Mouse (Mus musculus): ENCODE results near the gene Sf3b6. TPM values are rescaled to one million over a fixed set of nuclear protein-coding genes. Genes with fewer than 3 reads are reported as not detected.
"Not testable (repeated sequence)": the region's sequence is repeated elsewhere in the genome, so short reads cannot be mapped to it uniquely, and the experiment has no call there.

The Sf3b6 gene
- polyA plus RNA-seq, 1 experiment from 2014 or later, result 245 TPM

GRCm38 (mm10) chr12:4781725-4782404 is 35.5 kb upstream of the Sf3b6 start:
- not testable (repeated sequence) for H3K9ac ChIP-seq (ENCODE audit: low read depth, low read length); H3K4me3 ChIP-seq (ENCODE audit: low read depth, low read length); H3K27ac ChIP-seq (replicated peaks; ENCODE audit: low read depth, low read length); H3K27me3 ChIP-seq (replicated peaks; ENCODE audit: control insufficient read depth, insufficient read depth, low read length); ATAC-seq (ENCODE audit: low read depth); H3K36me3 ChIP-seq (ENCODE audit: control insufficient read depth, insufficient read depth, low read length); DNase-seq (ENCODE audit: low spot score); H3K9me3 ChIP-seq (ENCODE audit: control insufficient read depth, low read length); H3K4me1 ChIP-seq (ENCODE audit: control insufficient read depth, insufficient read depth, low read length); H3K4me2 ChIP-seq (ENCODE audit: low read depth, low read length)
- WGBS, result 85% methylated on average over 6 of the region's 9 CpGs

- H3K36me3 ChIP-seq (ENCODE audit: control insufficient read depth, insufficient read depth, low read length), result no peaks in the 10 kb centered on the region
- H3K27ac ChIP-seq (replicated peaks; ENCODE audit: low read depth, low read length), result no peak overlapping the region
- H3K4me1 ChIP-seq (ENCODE audit: control insufficient read depth, insufficient read depth, low read length), result no peaks in the 10 kb centered on the region
- H3K4me2 ChIP-seq (ENCODE audit: low read depth, low read length), result no peak overlapping the region
- no peaks in the 10 kb centered on the region for H3K27me3 ChIP-seq (replicated peaks; ENCODE audit: control insufficient read depth, insufficient read depth, low read length)
- H3K4me3 ChIP-seq (ENCODE audit: low read depth, low read length), result no peak overlapping the region
- 48% methylated on average over 5 of the region's 5 CpGs for WGBS
- no peak overlapping the region for H3K9ac ChIP-seq (ENCODE audit: low read depth, low read length)
- DNase-seq (ENCODE audit: low spot score) (no peak), ATAC-seq (ENCODE audit: low read depth) (no peak)
- no peaks in the 10 kb centered on the region for H3K9me3 ChIP-seq (ENCODE audit: control insufficient read depth, low read length)
Measured at GRCm38 (mm10) chr12:4783598-4783997, 33.7 kb upstream of the Sf3b6 start.

GRCm38 (mm10) chr12:4784466-4784865 is 32.9 kb upstream of the Sf3b6 start:
- Histone ChIP-seq H3K9ac (ENCODE audit: low read depth, low read length) (no peak overlapping the region), H3K27ac (replicated peaks; ENCODE audit: low read depth, low read length) (no peak overlapping the region), H3K27me3 (replicated peaks; ENCODE audit: control insufficient read depth, insufficient read depth, low read length) (no peaks in the 10 kb centered on the region), H3K9me3 (ENCODE audit: control insufficient read depth, low read length) (no peaks in the 10 kb centered on the region), H3K4me3 (ENCODE audit: low read depth, low read length) (no peak overlapping the region), H3K36me3 (ENCODE audit: control insufficient read depth, insufficient read depth, low read length) (no peaks in the 10 kb centered on the region), H3K4me1 (ENCODE audit: control insufficient read depth, insufficient read depth, low read length) (no peaks in the 10 kb centered on the region), H3K4me2 (ENCODE audit: low read depth, low read length) (no peak overlapping the region)
- no peak for DNase-seq (ENCODE audit: low spot score)
- 71% methylated on average over 2 of the region's 2 CpGs for WGBS
- no peak for ATAC-seq (ENCODE audit: low read depth)

- not testable (repeated sequence) for H3K4me1 ChIP-seq (ENCODE audit: control insufficient read depth, insufficient read depth, low read length); H3K27me3 ChIP-seq (replicated peaks; ENCODE audit: control insufficient read depth, insufficient read depth, low read length); H3K9me3 ChIP-seq (ENCODE audit: control insufficient read depth, low read length); H3K27ac ChIP-seq (replicated peaks; ENCODE audit: low read depth, low read length); ATAC-seq (ENCODE audit: low read depth); DNase-seq (ENCODE audit: low spot score); H3K4me3 ChIP-seq (ENCODE audit: low read depth, low read length); H3K4me2 ChIP-seq (ENCODE audit: low read depth, low read length); H3K36me3 ChIP-seq (ENCODE audit: control insufficient read depth, insufficient read depth, low read length); H3K9ac ChIP-seq (ENCODE audit: low read depth, low read length)
- 95% methylated on average over 25 of the region's 25 CpGs for WGBS
Measured at GRCm38 (mm10) chr12:4788128-4788527, 29.2 kb upstream of the Sf3b6 start.

GRCm38 (mm10) chr12:4793718-4794117 is 23.6 kb upstream of the Sf3b6 start:
- H3K9ac ChIP-seq (ENCODE audit: low read depth, low read length), result no peak overlapping the region
- H3K9me3 ChIP-seq (ENCODE audit: control insufficient read depth, low read length), result no peaks in the 10 kb centered on the region
- DNase-seq (ENCODE audit: low spot score) (no peak), ATAC-seq (ENCODE audit: low read depth) (no peak)
- no peak overlapping the region for H3K27ac ChIP-seq (replicated peaks; ENCODE audit: low read depth, low read length)
- H3K4me1 ChIP-seq (ENCODE audit: control insufficient read depth, insufficient read depth, low read length), result no peaks in the 10 kb centered on the region
- H3K4me2 ChIP-seq (ENCODE audit: low read depth, low read length), result no peak overlapping the region
- no peak overlapping the region for H3K4me3 ChIP-seq (ENCODE audit: low read depth, low read length)
- 75% methylated on average over 1 of the region's 1 CpGs for whole genome bisulfite sequencing
- no peaks in the 10 kb centered on the region for H3K27me3 ChIP-seq (replicated peaks; ENCODE audit: control insufficient read depth, insufficient read depth, low read length)
- no peaks in the 10 kb centered on the region for H3K36me3 ChIP-seq (ENCODE audit: control insufficient read depth, insufficient read depth, low read length)

GRCm38 (mm10) chr12:4797471-4797870 is 19.9 kb upstream of the Sf3b6 start:
- not testable (repeated sequence) for H3K4me1 ChIP-seq (ENCODE audit: control insufficient read depth, insufficient read depth, low read length); H3K9ac ChIP-seq (ENCODE audit: low read depth, low read length); H3K4me2 ChIP-seq (ENCODE audit: low read depth, low read length); H3K4me3 ChIP-seq (ENCODE audit: low read depth, low read length); H3K27me3 ChIP-seq (replicated peaks; ENCODE audit: control insufficient read depth, insufficient read depth, low read length); H3K9me3 ChIP-seq (ENCODE audit: control insufficient read depth, low read length); H3K36me3 ChIP-seq (ENCODE audit: control insufficient read depth, insufficient read depth, low read length); H3K27ac ChIP-seq (replicated peaks; ENCODE audit: low read depth, low read length)
- 57% methylated on average over 6 of the region's 6 CpGs for WGBS
- DNase-seq (ENCODE audit: low spot score) (peak; percentile 62), ATAC-seq (ENCODE audit: low read depth) (peak; percentile 74)

- no peak overlapping the region for H3K9ac ChIP-seq (ENCODE audit: low read depth, low read length)
- no peak overlapping the region for H3K27ac ChIP-seq (replicated peaks; ENCODE audit: low read depth, low read length)
- no peak for DNase-seq (ENCODE audit: low spot score)
- 76% methylated on average over 4 of the region's 4 CpGs for WGBS
- H3K9me3 ChIP-seq (ENCODE audit: control insufficient read depth, low read length), result 0 out of 2 replicates have a peak, but pooled peaks cover 4% of the 10 kb centered on the region
- H3K4me3 ChIP-seq (ENCODE audit: low read depth, low read length), result no peak overlapping the region
- H3K4me1 ChIP-seq (ENCODE audit: control insufficient read depth, insufficient read depth, low read length), result no peaks in the 10 kb centered on the region
- no peaks in the 10 kb centered on the region for H3K36me3 ChIP-seq (ENCODE audit: control insufficient read depth, insufficient read depth, low read length)
- H3K4me2 ChIP-seq (ENCODE audit: low read depth, low read length), result no peak overlapping the region
- H3K27me3 ChIP-seq (replicated peaks; ENCODE audit: control insufficient read depth, insufficient read depth, low read length), result no peaks in the 10 kb centered on the region
- no peak for ATAC-seq (ENCODE audit: low read depth)
Measured at GRCm38 (mm10) chr12:4811036-4811435, 6.3 kb upstream of the Sf3b6 start.

- H3K4me2 ChIP-seq (ENCODE audit: low read depth, low read length), result no peak overlapping the region
- ATAC-seq (ENCODE audit: low read depth) (no peak), DNase-seq (ENCODE audit: low spot score) (peak; percentile 22)
- 56% methylated on average over 3 of the region's 3 CpGs for WGBS
- H3K36me3 ChIP-seq (ENCODE audit: control insufficient read depth, insufficient read depth, low read length), result no peaks in the 10 kb centered on the region
- no peaks in the 10 kb centered on the region for H3K27me3 ChIP-seq (replicated peaks; ENCODE audit: control insufficient read depth, insufficient read depth, low read length)
- 0 out of 2 replicates have a peak, but pooled peaks cover 4% of the 10 kb centered on the region for H3K9me3 ChIP-seq (ENCODE audit: control insufficient read depth, low read length)
- H3K4me1 ChIP-seq (ENCODE audit: control insufficient read depth, insufficient read depth, low read length), result 0 out of 2 replicates have a peak, but pooled peaks cover 3% of the 10 kb centered on the region
- no peak overlapping the region for H3K27ac ChIP-seq (replicated peaks; ENCODE audit: low read depth, low read length)
- H3K9ac ChIP-seq (ENCODE audit: low read depth, low read length), result no peak overlapping the region
- H3K4me3 ChIP-seq (ENCODE audit: low read depth, low read length), result no peak overlapping the region
Measured at GRCm38 (mm10) chr12:4811705-4812104, 5.6 kb upstream of the Sf3b6 start.

- H3K36me3 ChIP-seq (ENCODE audit: control insufficient read depth, insufficient read depth, low read length), result no peaks in the 10 kb centered on the region
- H3K4me1 ChIP-seq (ENCODE audit: control insufficient read depth, insufficient read depth, low read length), result peaks cover 8% of the 10 kb centered on the region
- no peak overlapping the region for H3K4me3 ChIP-seq (ENCODE audit: low read depth, low read length)
- H3K27ac ChIP-seq (replicated peaks; ENCODE audit: low read depth, low read length), result no peak overlapping the region
- WGBS, result 53% methylated on average over 4 of the region's 4 CpGs
- no peaks in the 10 kb centered on the region for H3K27me3 ChIP-seq (replicated peaks; ENCODE audit: control insufficient read depth, insufficient read depth, low read length)
- peak; percentile 72 for DNase-seq (ENCODE audit: low spot score)
- no peak overlapping the region for H3K4me2 ChIP-seq (ENCODE audit: low read depth, low read length)
- no peak for ATAC-seq (ENCODE audit: low read depth)
- H3K9ac ChIP-seq (ENCODE audit: low read depth, low read length), result no peak overlapping the region
- H3K9me3 ChIP-seq (ENCODE audit: control insufficient read depth, low read length), result 0 out of 2 replicates have a peak, but pooled peaks cover 4% of the 10 kb centered on the region
Measured at GRCm38 (mm10) chr12:4813636-4814035, 3.7 kb upstream of the Sf3b6 start.

All from embryonic facial prominence, embryonic 14.5 days (tissue).